Mouse (Mus musculus): ENCODE results near the gene Rbfox2.

DNA sequence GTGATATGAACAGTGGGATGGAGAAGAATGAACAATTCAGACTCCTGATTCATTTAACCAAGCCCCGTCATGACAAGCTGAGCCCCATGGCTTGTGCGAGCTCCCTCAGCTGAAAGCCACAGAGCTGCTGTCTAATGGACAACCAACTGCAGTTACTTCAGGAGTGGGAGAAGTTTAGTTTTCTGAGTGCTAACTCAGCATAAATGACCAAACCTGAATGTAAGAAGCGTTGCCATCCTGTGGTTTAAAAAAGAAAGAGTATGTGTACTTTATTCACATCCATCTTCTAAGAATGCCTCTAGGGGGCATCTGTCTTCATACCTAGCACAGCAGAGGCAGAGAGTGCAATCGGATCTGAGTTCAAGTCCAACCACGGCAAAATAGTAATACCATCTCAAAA, 35.5 kb downstream of the Rbfox2 start:
- no peak for TF ChIP-seq CTCF (IDR thresholded peaks at IDR 0.05; ENCODE audit: borderline replicate concordance, insufficient read depth, low read length)
- TF ChIP-seq POLR2A (IDR thresholded peaks at IDR 0.05; ENCODE audit: low read depth, low read length), result no peak
